Mouse (Mus musculus) CH12.LX (cell line): Measurements from ENCODE around the gene Ubl3. TPM values are rescaled to one million over a fixed set of nuclear protein-coding genes. Genes with fewer than 3 reads are reported as not detected.

Experiments used
- DNase-seq: peaks from one replicate; pipeline ENCODE4 v3.0.0-alpha.2; 2013; ENCODE audit errors: extremely low read depth
- H3K27ac ChIP-seq: 2 replicates; pipeline ENCODE4 v1.5.1; 2012; ENCODE audit warnings: low read depth, mild to moderate bottlenecking, control low read depth, moderate library complexity; ENCODE audit not compliant: insufficient read depth
- H3K27me3 ChIP-seq: replicated peaks from 2 replicates; pipeline ENCODE3; 2012; ENCODE audit warnings: inconsistent platforms
- H3K36me3 ChIP-seq, 2 experiments: replicated peaks in 1 of 2; 2 replicates each; pipeline versions ENCODE3 to v1.6.1; 2012; ENCODE audit warnings: inconsistent platforms in 1 of 2, low read length in 1 of 2, mild to moderate bottlenecking in 1 of 2, mixed read lengths in 1 of 2, moderate library complexity in 1 of 2; ENCODE audit not compliant: control insufficient read depth in 1 of 2, insufficient read depth in 1 of 2
- H3K4me1 ChIP-seq, 2 experiments: 2 replicates each; pipeline ENCODE4 v1.6.1; 2012; ENCODE audit warnings: inconsistent platforms in 1 of 2, moderate library complexity in 1 of 2; ENCODE audit not compliant: insufficient read depth in 2 of 2, control insufficient read depth in 1 of 2
- H3K4me2 ChIP-seq: 2 replicates; pipeline ENCODE4 v1.6.1; 2012; ENCODE audit warnings: low read depth, mild to moderate bottlenecking, control low read depth; ENCODE audit not compliant: poor library complexity, insufficient read depth, severe bottlenecking
- H3K4me3 ChIP-seq, 3 experiments: fragments of 150-350 bp in 1 of 3; sonication (generic) in 1 of 3; replicated peaks in 1 of 3; 2 replicates each; pipeline versions ENCODE3 to v1.5.1; 2011 to 2012; ENCODE audit warnings: low read depth in 2 of 3, low read length in 2 of 3, mild to moderate bottlenecking in 2 of 3, moderate library complexity in 2 of 3, control low read depth in 1 of 3, improper control_type of control experiment in 1 of 3, inconsistent platforms in 1 of 3, mixed read lengths in 1 of 3; ENCODE audit not compliant: poor library complexity in 1 of 3
- H3K79me2 ChIP-seq: replicated peaks from 2 replicates; pipeline ENCODE4 v1.6.1; 2012; ENCODE audit warnings: mild to moderate bottlenecking, moderate library complexity; ENCODE audit not compliant: control insufficient read depth, poor library complexity, insufficient read depth, severe bottlenecking; ENCODE audit errors: extremely low read depth
- H3K9ac ChIP-seq: 2 replicates; pipeline ENCODE4 v1.6.1; 2012; ENCODE audit warnings: low read depth, mild to moderate bottlenecking, control low read depth, moderate library complexity; ENCODE audit not compliant: insufficient read depth
- H3K9me3 ChIP-seq: replicated peaks from 2 replicates; pipeline ENCODE3; 2012; ENCODE audit warnings: low read length, inconsistent platforms, mixed read lengths
- BHLHE40 ChIP-seq: IDR thresholded peaks from 2 replicates; pipeline ENCODE4 v1.6.1; 2011; ENCODE audit warnings: mild to moderate bottlenecking, low read depth, low read length, improper control_type of control experiment
- CHD2 ChIP-seq: IDR thresholded peaks from 2 replicates; pipeline ENCODE4 v1.6.1; 2011; ENCODE audit warnings: low read length, improper control_type of control experiment
- CTCF ChIP-seq, 2 experiments: IDR thresholded peaks in 1 of 2; conservative IDR thresholded peaks in 1 of 2; 2 replicates each; pipeline ENCODE4 v1.5.1; 2011 to 2012; ENCODE audit warnings: low read depth in 2 of 2, low read length in 2 of 2, improper control_type of control experiment in 1 of 2, inconsistent platforms in 1 of 2, mild to moderate bottlenecking in 1 of 2, moderate library complexity in 1 of 2
- ELF1 ChIP-seq: IDR thresholded peaks from 2 replicates; pipeline ENCODE4 v1.6.1; 2014; ENCODE audit warnings: low read depth, mild to moderate bottlenecking, inconsistent platforms, low read length, improper control_type of control experiment
- EP300 ChIP-seq: IDR thresholded peaks from 2 replicates; pipeline ENCODE4 v1.6.1; 2011; ENCODE audit warnings: low read length, improper control_type of control experiment
- GABPA ChIP-seq: IDR thresholded peaks from 2 replicates; pipeline ENCODE4 v1.6.1; 2012; ENCODE audit warnings: low read depth, low read length, improper control_type of control experiment, inconsistent platforms; ENCODE audit not compliant: insufficient replicate concordance
- HCFC1 ChIP-seq: IDR thresholded peaks from 2 replicates; pipeline ENCODE4 v1.6.1; 2012; ENCODE audit warnings: low read depth, mild to moderate bottlenecking, inconsistent platforms, low read length, improper control_type of control experiment
- JUN ChIP-seq: IDR thresholded peaks from 2 replicates; pipeline ENCODE4 v1.6.1; 2011; ENCODE audit warnings: low read depth, mild to moderate bottlenecking, low read length, improper control_type of control experiment, moderate library complexity; ENCODE audit not compliant: insufficient read depth
- KAT2A ChIP-seq: IDR thresholded peaks from 2 replicates; pipeline ENCODE4 v1.6.1; 2012; ENCODE audit warnings: low read length, improper control_type of control experiment, inconsistent platforms; ENCODE audit not compliant: insufficient replicate concordance
- MAFK ChIP-seq: IDR thresholded peaks from 2 replicates; pipeline ENCODE4 v1.6.1; 2011; ENCODE audit warnings: low read length, improper control_type of control experiment; ENCODE audit not compliant: insufficient replicate concordance
- MEF2A ChIP-seq: IDR thresholded peaks from 2 replicates; pipeline ENCODE4 v1.6.1; 2014; ENCODE audit warnings: low read depth, mild to moderate bottlenecking, inconsistent platforms, low read length, improper control_type of control experiment, borderline replicate concordance
- NRF1 ChIP-seq: IDR thresholded peaks from 2 replicates; pipeline ENCODE4 v1.6.1; 2014; ENCODE audit warnings: low read depth, mild to moderate bottlenecking, inconsistent platforms, low read length, improper control_type of control experiment, moderate library complexity
- POLR2A ChIP-seq: IDR thresholded peaks from 2 replicates; pipeline ENCODE4 v1.6.1; 2011; ENCODE audit warnings: low read depth, mild to moderate bottlenecking, improper control_type of control experiment, low read length
- RAD21 ChIP-seq: IDR thresholded peaks from 2 replicates; pipeline ENCODE4 v1.6.1; 2011; ENCODE audit warnings: low read depth, mild to moderate bottlenecking, low read length, improper control_type of control experiment, moderate library complexity
- RCOR1 ChIP-seq: conservative IDR thresholded peaks from 2 replicates; pipeline ENCODE4 v1.6.1; 2012; ENCODE audit warnings: low read depth, mild to moderate bottlenecking, inconsistent platforms, low read length, improper control_type of control experiment
- SMC3 ChIP-seq: IDR thresholded peaks from 2 replicates; pipeline ENCODE4 v1.6.1; 2011; ENCODE audit warnings: low read depth, low read length, improper control_type of control experiment
- TCF12 ChIP-seq: IDR thresholded peaks from 2 replicates; pipeline ENCODE4 v1.6.1; 2014; ENCODE audit warnings: low read depth, mild to moderate bottlenecking, inconsistent platforms, low read length, improper control_type of control experiment
- UBTF ChIP-seq: IDR thresholded peaks from 2 replicates; pipeline ENCODE4 v1.6.1; 2012; ENCODE audit warnings: low read depth, mild to moderate bottlenecking, inconsistent platforms, low read length, improper control_type of control experiment, moderate library complexity
- USF1 ChIP-seq: IDR thresholded peaks from 2 replicates; pipeline ENCODE4 v1.6.1; 2014; ENCODE audit warnings: low read depth, mild to moderate bottlenecking, inconsistent platforms, low read length, improper control_type of control experiment
- USF2 ChIP-seq: conservative IDR thresholded peaks from 2 replicates; pipeline ENCODE4 v1.6.1; 2011; ENCODE audit warnings: low read depth, low read length, improper control_type of control experiment
- ZKSCAN1 ChIP-seq: IDR thresholded peaks from 2 replicates; pipeline ENCODE4 v1.6.1; 2012; ENCODE audit warnings: low read depth, inconsistent platforms, low read length, improper control_type of control experiment, borderline replicate concordance
- ZMIZ1 ChIP-seq: IDR thresholded peaks from 2 replicates; pipeline ENCODE4 v1.6.1; 2012; ENCODE audit warnings: low read depth, mild to moderate bottlenecking, inconsistent platforms, low read length, improper control_type of control experiment
- dilution Hi-C: fragments of 300-500 bp; cut with MboI; formaldehyde crosslinking; loops from 2 replicates; pipeline ENCODE4 v1.14.3; 2020; ENCODE audit warnings: low sequenced_read_pairs; ENCODE audit not compliant: extremely low pct_unique_long_range_greater_than_20kb, extremely low pct_ligation_motif_present
- in situ Hi-C: fragments of 300-500 bp; cut with MboI; formaldehyde crosslinking; loops from 3 replicates; pipeline ENCODE4 v1.14.3; 2019; ENCODE audit warnings: low sequenced_read_pairs, low pct_ligation_motif_present, low pct_unique_long_range_greater_than_20kb, mixed read lengths
- polyA plus RNA-seq: library from polyadenylated mRNA; unstranded; fragments of >175 nt; gene quantifications from 2 replicates; pipeline ENCODE4 v1.2.1, GENCODE M21; 2012; ENCODE audit warnings: low read depth; ENCODE audit not compliant: insufficient read length
- total RNA-seq, 2 experiments: library from RNA; depleted of rRNA; stranded (reverse); fragments of 300-350 nt in 1 of 2; fragments of >200 nt in 1 of 2; gene quantifications; 2 replicates each; pipeline ENCODE4 v1.2.3; 2012 to 2014

Ubl3 gene
- total and polyA plus RNA-seq, 3 experiments: 46.9 to 83.3 (median 81.8) TPM

DNA sequence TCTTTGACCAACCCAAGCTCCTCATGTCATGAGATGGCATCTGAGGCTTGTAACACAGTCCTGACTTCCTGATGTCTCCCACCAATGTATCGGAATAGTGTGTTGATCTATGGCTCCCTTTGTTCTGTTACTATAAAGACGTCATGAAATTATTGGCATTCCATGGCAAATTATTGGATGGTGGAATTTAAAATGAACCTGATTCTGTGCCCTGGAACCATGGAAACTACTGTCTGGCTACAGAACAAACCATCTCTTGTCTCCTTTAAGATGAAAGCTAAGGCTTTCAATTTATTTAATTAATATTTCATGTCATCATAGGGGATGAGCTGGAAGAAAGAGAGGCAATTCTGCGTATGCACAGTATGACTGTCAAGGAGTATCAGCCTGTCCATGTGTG is 36.4 kb upstream of the Ubl3 start:
- TF ChIP-seq ZMIZ1 (no peak), MAFK (no peak), UBTF (no peak), BHLHE40 (no peak), RAD21 (no peak), KAT2A (no peak), SMC3 (no peak), GABPA (no peak), ZKSCAN1 (no peak), CTCF (conservative IDR thresholded peaks at IDR 0.05 in 1 of 2, IDR thresholded peaks at IDR 0.05 in 1 of 2; ENCODE audit: low read depth in 2 of 2, low read length in 2 of 2) (no peak), CHD2 (no peak), USF1 (no peak)
- H3K9ac ChIP-seq: no peak overlapping the region
- H3K36me3 ChIP-seq: no peaks in the 10 kb centered on the region
- H3K4me3 ChIP-seq: no peak overlapping the region
- H3K4me2 ChIP-seq: no peak overlapping the region
- DNase-seq: no peak
- in situ Hi-C loops (no loop called here), dilution Hi-C loops (no loop called here)
- peaks cover 5% of the 10 kb centered on the region for H3K9me3 ChIP-seq
- H3K4me1 ChIP-seq: 0 out of 4 replicates have a peak, but pooled peaks cover 0 to 4% of the 10 kb centered on the region in 2 experiments
- H3K27me3 ChIP-seq: no peaks in the 10 kb centered on the region
- H3K79me2 ChIP-seq: no peaks in the 10 kb centered on the region
- no peak overlapping the region for H3K27ac ChIP-seq

DNA sequence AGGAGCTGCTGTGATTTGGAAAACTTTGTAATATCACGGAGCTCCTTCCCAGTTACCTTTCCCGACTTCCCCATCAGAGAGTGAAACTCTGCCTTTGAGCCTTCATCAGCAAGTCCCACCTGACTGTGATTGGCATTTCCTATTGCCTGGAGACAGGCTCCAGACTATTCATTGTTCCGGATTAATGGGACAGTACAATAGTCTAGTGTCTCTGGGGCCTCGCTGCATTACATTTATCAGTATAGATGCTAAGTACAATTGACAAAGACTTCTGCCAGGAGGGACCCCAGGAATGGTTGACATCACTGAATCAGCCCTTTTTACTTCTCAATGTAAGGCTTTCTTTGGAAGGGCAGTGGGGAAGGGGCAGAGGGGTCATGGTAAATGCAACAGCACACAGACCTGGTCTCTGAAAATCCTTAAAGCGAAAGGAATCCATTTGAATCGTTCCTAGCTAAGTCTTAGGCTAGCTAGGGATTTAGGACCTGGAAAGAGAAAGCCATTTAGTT is 35.6 kb upstream of the Ubl3 start:
- peaks cover 11% of the 10 kb centered on the region for H3K9me3 ChIP-seq
- no peak overlapping the region for H3K27ac ChIP-seq
- dilution Hi-C loops (no loop called here), in situ Hi-C loops (no loop called here)
- H3K9ac ChIP-seq: no peak overlapping the region
- no peak for DNase-seq
- no peaks in the 10 kb centered on the region for H3K36me3 ChIP-seq
- no peak overlapping the region for H3K4me2 ChIP-seq
- 0 out of 4 replicates have a peak, but pooled peaks cover 0 to 4% of the 10 kb centered on the region in 2 experiments for H3K4me1 ChIP-seq
- H3K27me3 ChIP-seq: no peaks in the 10 kb centered on the region
- no peaks in the 10 kb centered on the region for H3K79me2 ChIP-seq
- no peak for TF ChIP-seq EP300
- no peak for TF ChIP-seq NRF1
- no peak for TF ChIP-seq KAT2A
- no peak for TF ChIP-seq HCFC1
- no peak for TF ChIP-seq JUN
- no peak for TF ChIP-seq MAFK
- no peak for TF ChIP-seq ELF1
- no peak for TF ChIP-seq POLR2A
- TF ChIP-seq USF2: no peak
- TF ChIP-seq MEF2A: no peak
- no peak for TF ChIP-seq RCOR1
- TF ChIP-seq UBTF: no peak
- TF ChIP-seq ZMIZ1: no peak
- TF ChIP-seq TCF12: no peak
- TF ChIP-seq GABPA: no peak
- no peak overlapping the region for H3K4me3 ChIP-seq
